Mouse (Mus musculus) heart, adult 2 months (tissue): Measurements from ENCODE around the gene Ppp1r36.

Experiments used
- CTCF ChIP-seq: fragments of 200-600 bp; IDR thresholded peaks from 2 replicates; pipeline ENCODE4 v1.8.1; 2022; ENCODE audit warnings: antibody characterized with exemption, mild to moderate bottlenecking, moderate library complexity
- EP300 ChIP-seq: fragments of 200-500 bp; IDR thresholded peaks from 2 replicates; pipeline ENCODE4 v1.6.1; 2011; ENCODE audit warnings: low read depth, low read length, control low read depth; ENCODE audit not compliant: insufficient read depth
- POLR2A ChIP-seq: fragments of 200-500 bp; IDR thresholded peaks from 2 replicates; pipeline ENCODE4 v1.6.1; 2011; ENCODE audit warnings: mild to moderate bottlenecking, low read depth, low read length, control low read depth; ENCODE audit not compliant: insufficient read depth

- no peak for TF ChIP-seq POLR2A
- no peak for TF ChIP-seq CTCF
- TF ChIP-seq EP300, result no peak
Measured at GRCm38 (mm10) chr12:76473562-76474245, 56.4 kb downstream of the Ppp1r36 start.
